9 mouse cellular contexts compared by ENCODE assay signal in the genomic region with DNA sequence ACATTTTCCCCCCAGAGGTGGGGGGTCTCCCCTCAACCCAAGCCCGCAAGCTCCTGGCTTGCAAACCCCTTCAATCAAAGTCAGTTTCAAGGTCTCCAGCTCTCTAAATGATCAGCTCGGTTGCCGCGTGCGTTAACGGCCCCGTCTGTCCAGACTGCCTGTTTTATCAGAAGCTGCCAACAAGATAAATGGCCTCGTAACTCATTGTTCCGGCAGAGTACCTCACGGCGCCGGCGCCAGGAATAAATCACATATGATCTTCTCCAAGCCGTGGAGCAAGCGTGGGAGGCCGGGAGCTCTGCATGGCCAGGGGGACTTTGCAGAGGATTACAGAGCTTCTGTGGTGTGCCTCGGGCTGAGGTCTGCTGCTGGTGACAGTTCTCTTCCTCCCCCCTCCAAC.
A peak's percentile ranks its signal among the peaks of the same experiment; 100 is the strongest.
DNase-seq lines count a peak whose midpoint lies in the region; ATAC-seq and TF ChIP-seq lines count a peak whose summit lies in the region.
"Had no signal": no experiment of that assay in that cellular context is flagged by ENCODE, and none has a peak within 500 bp of the region (broad histone marks: within the 10 kb centered on the region; RNA-seq: fewer than 3 reads in every experiment).

No protein-coding gene starts in this region.

- TF ChIP-seq CTCF in thymus, adult 2 months (IDR thresholded peaks at IDR 0.05; ENCODE audit: borderline replicate concordance, control insufficient read depth, extremely low read depth, insufficient read depth, low read length, poor library complexity), result no peak

- WGBS in midbrain, embryonic 13.5 days, result 50% methylated on average over 17 of the region's 17 CpGs
- WGBS in midbrain, embryonic 10.5 days, result 91% methylated on average over 17 of the region's 17 CpGs
- 77% methylated on average over 17 of the region's 17 CpGs for WGBS in forebrain, embryonic 11.5 days
- WGBS in intestine, embryonic 15.5 days, result 7% methylated on average over 17 of the region's 17 CpGs
- 5% methylated on average over 17 of the region's 17 CpGs for WGBS in stomach, embryonic 14.5 days
- 37% methylated on average over 17 of the region's 17 CpGs for WGBS in thymus, adult 2 months

- no peak for DNase-seq in midbrain, embryonic 10.5 days (ENCODE audit: low spot score)
- DNase-seq in forebrain, embryonic 11.5 days (ENCODE audit: low spot score), result no peak
- DNase-seq in thymus, adult 2 months, result no peak
- no peak for DNase-seq in gastrocnemius, postnatal 25 days
- no peak for DNase-seq in frontal cortex, postnatal 10 days (ENCODE audit: low spot score in 2 of 2)

- H3K4me3 ChIP-seq in midbrain, embryonic 13.5 days (replicated peaks), result no peak overlapping the region
- H3K4me3 ChIP-seq in midbrain, embryonic 10.5 days, result no peak overlapping the region
- no peak overlapping the region for H3K4me3 ChIP-seq in forebrain, embryonic 11.5 days (ENCODE audit: low read depth, low read length)
- no peak overlapping the region for H3K4me3 ChIP-seq in intestine, embryonic 15.5 days (replicated peaks)
- no peak overlapping the region for H3K4me3 ChIP-seq in stomach, embryonic 14.5 days (ENCODE audit: low read depth, low read length)
- no peak overlapping the region for H3K4me3 ChIP-seq in thymus, adult 2 months (ENCODE audit: control insufficient read depth, insufficient read depth, low read length)

- no peak overlapping the region for H3K4me2 ChIP-seq in midbrain, embryonic 13.5 days (replicated peaks)
- no peak overlapping the region for H3K4me2 ChIP-seq in forebrain, embryonic 11.5 days (ENCODE audit: low read depth, low read length, severe bottlenecking)
- no peak overlapping the region for H3K4me2 ChIP-seq in intestine, embryonic 15.5 days (replicated peaks)
- no peak overlapping the region for H3K4me2 ChIP-seq in stomach, embryonic 14.5 days (replicated peaks; ENCODE audit: low read depth, low read length)

- H3K36me3 ChIP-seq in midbrain, embryonic 13.5 days, result no peaks in the 10 kb centered on the region
- H3K36me3 ChIP-seq in midbrain, embryonic 10.5 days, result no peaks in the 10 kb centered on the region
- no peaks in the 10 kb centered on the region for H3K36me3 ChIP-seq in forebrain, embryonic 11.5 days (ENCODE audit: control insufficient read depth, insufficient read depth, low read length)
- no peaks in the 10 kb centered on the region for H3K36me3 ChIP-seq in intestine, embryonic 15.5 days
- no peaks in the 10 kb centered on the region for H3K36me3 ChIP-seq in stomach, embryonic 14.5 days (ENCODE audit: control insufficient read depth, insufficient read depth, low read length)
- H3K36me3 ChIP-seq in thymus, adult 2 months (ENCODE audit: control insufficient read depth, insufficient read depth, low read length), result no peaks in the 10 kb centered on the region

- peaks cover 54% of the 10 kb centered on the region for H3K4me1 ChIP-seq in midbrain, embryonic 13.5 days (replicated peaks)
- peaks cover 46% of the 10 kb centered on the region for H3K4me1 ChIP-seq in midbrain, embryonic 10.5 days
- H3K4me1 ChIP-seq in forebrain, embryonic 11.5 days (replicated peaks; ENCODE audit: control insufficient read depth, insufficient read depth, low read length), result no peaks in the 10 kb centered on the region; the same call in 1 of the 2 replicates
- peaks cover 24% of the 10 kb centered on the region; the same call in 1 of the 2 replicates for H3K4me1 ChIP-seq in intestine, embryonic 15.5 days (replicated peaks)
- H3K4me1 ChIP-seq in stomach, embryonic 14.5 days (ENCODE audit: control insufficient read depth, insufficient read depth, low read length), result peaks cover 14% of the 10 kb centered on the region
- peaks cover 3% of the 10 kb centered on the region; the same call in 1 of the 2 replicates for H3K4me1 ChIP-seq in thymus, adult 2 months (replicated peaks; ENCODE audit: control insufficient read depth, insufficient read depth, low read length)

- H3K27me3 ChIP-seq in midbrain, embryonic 13.5 days, result no peaks in the 10 kb centered on the region
- no peaks in the 10 kb centered on the region for H3K27me3 ChIP-seq in midbrain, embryonic 10.5 days (ENCODE audit: low read depth, poor library complexity, severe bottlenecking)
- no peaks in the 10 kb centered on the region for H3K27me3 ChIP-seq in forebrain, embryonic 11.5 days (ENCODE audit: control insufficient read depth, insufficient read depth, low read length)
- 0 out of 2 replicates have a peak, but pooled peaks cover 6% of the 10 kb centered on the region for H3K27me3 ChIP-seq in intestine, embryonic 15.5 days (replicated peaks)
- no peaks in the 10 kb centered on the region for H3K27me3 ChIP-seq in stomach, embryonic 14.5 days (ENCODE audit: control insufficient read depth, insufficient read depth, low read length)
- H3K27me3 ChIP-seq in thymus, adult 2 months (ENCODE audit: control insufficient read depth, insufficient read depth, low read length), result no peaks in the 10 kb centered on the region

- no peak for ATAC-seq in midbrain, embryonic 13.5 days
- ATAC-seq in forebrain, embryonic 11.5 days (replicated peaks; ENCODE audit: low FRiP score), result no peak
- peak; percentile 46 for ATAC-seq in intestine, embryonic 15.5 days
- ATAC-seq in stomach, embryonic 14.5 days (ENCODE audit: insufficient number of reproducible peaks, insufficient read depth, low FRiP score, low read depth), result 0 out of 2 replicates have a peak, but pooled peaks have one; percentile 4

- TF ChIP-seq POLR2A in thymus, adult 2 months (IDR thresholded peaks at IDR 0.05; ENCODE audit: control insufficient read depth, extremely low read depth, insufficient read depth, low read length, poor library complexity), result no peak

- no peaks in the 10 kb centered on the region for H3K9me3 ChIP-seq in midbrain, embryonic 13.5 days
- H3K9me3 ChIP-seq in midbrain, embryonic 10.5 days (replicated peaks), result no peaks in the 10 kb centered on the region
- H3K9me3 ChIP-seq in forebrain, embryonic 11.5 days (ENCODE audit: control insufficient read depth, low read length), result no peaks in the 10 kb centered on the region
- no peaks in the 10 kb centered on the region for H3K9me3 ChIP-seq in intestine, embryonic 15.5 days
- no peaks in the 10 kb centered on the region for H3K9me3 ChIP-seq in stomach, embryonic 14.5 days (ENCODE audit: control insufficient read depth, low read depth, low read length)

- H3K9ac ChIP-seq in midbrain, embryonic 13.5 days (replicated peaks), result 0 out of 2 replicates have a peak overlapping the region, but pooled peaks have one; percentile 19
- no peak overlapping the region for H3K9ac ChIP-seq in forebrain, embryonic 11.5 days (ENCODE audit: low read length)
- H3K9ac ChIP-seq in intestine, embryonic 15.5 days, result no peak overlapping the region
- H3K9ac ChIP-seq in stomach, embryonic 14.5 days (replicated peaks; ENCODE audit: low read depth, low read length), result no peak overlapping the region

- H3K27ac ChIP-seq in midbrain, embryonic 13.5 days, result peak overlapping the region; percentile 82
- no peak overlapping the region for H3K27ac ChIP-seq in midbrain, embryonic 10.5 days (replicated peaks)
- H3K27ac ChIP-seq in forebrain, embryonic 11.5 days (ENCODE audit: low read depth, low read length), result peak overlapping the region; percentile 25; the same call in 1 of the 2 replicates
- 0 out of 2 replicates have a peak overlapping the region, but pooled peaks have one; percentile 22 for H3K27ac ChIP-seq in intestine, embryonic 15.5 days
- no peak overlapping the region for H3K27ac ChIP-seq in stomach, embryonic 14.5 days (ENCODE audit: low read length)
- no peak overlapping the region for H3K27ac ChIP-seq in thymus, adult 2 months (ENCODE audit: control insufficient read depth, insufficient read depth, low read length)
- H3K27ac ChIP-seq: macrophage had no signal

Comparison
In these comparisons a context has a peak if more than half of its experiments do, and no peak if none do; other contexts are left out.
1. H3K27ac ChIP-seq: peak in midbrain, embryonic 13.5 days (single experiment), forebrain, embryonic 11.5 days (single experiment) and intestine, embryonic 15.5 days (single experiment); none in midbrain, embryonic 10.5 days (single experiment), stomach, embryonic 14.5 days (single experiment) and thymus, adult 2 months (single experiment).
2. ATAC-seq: peak in intestine, embryonic 15.5 days (single experiment) and stomach, embryonic 14.5 days (single experiment); none in midbrain, embryonic 13.5 days (single experiment) and forebrain, embryonic 11.5 days (single experiment).